Mouse (Mus musculus) neural tube, embryonic 11.5 days (tissue): ENCODE data around the gene Pik3ip1. TPM values are rescaled to one million over a fixed set of nuclear protein-coding genes. Genes with fewer than 3 reads are reported as not detected.

Experiments used
- ATAC-seq: fragments of 200-750 bp; cut with Nextera tagmentation; 2 replicates; pipeline ENCODE4 v1.8.0; 2017; ENCODE audit warnings: moderate number of reproducible peaks, mild to moderate bottlenecking, moderate TSS enrichment, moderate library complexity; ENCODE audit not compliant: insufficient read depth, low FRiP score, low TSS enrichment
- DNase-seq: peaks from one replicate; pipeline ENCODE4 v3.0.0-alpha.2; 2015; ENCODE audit warnings: low spot score
- H3K27ac ChIP-seq: fragments of 300-500 bp; sonication (generic); 2 replicates; pipeline ENCODE4 v1.5.1; 2014; ENCODE audit warnings: low read depth, mild to moderate bottlenecking, low read length
- H3K27me3 ChIP-seq: fragments of 300-500 bp; sonication (generic); 2 replicates; pipeline ENCODE4 v1.6.1; 2014; ENCODE audit warnings: mild to moderate bottlenecking, low read length, mixed read lengths; ENCODE audit not compliant: control insufficient read depth, insufficient read depth
- H3K36me3 ChIP-seq: fragments of 300-500 bp; sonication (generic); 2 replicates; pipeline ENCODE4 v1.6.1; 2014; ENCODE audit warnings: mild to moderate bottlenecking, low read length, moderate library complexity, mixed read lengths; ENCODE audit not compliant: control insufficient read depth, insufficient read depth
- H3K4me1 ChIP-seq: fragments of 300-500 bp; sonication (generic); 2 replicates; pipeline ENCODE4 v1.6.1; 2014; ENCODE audit warnings: low read length, mixed read lengths; ENCODE audit not compliant: control insufficient read depth, insufficient read depth
- H3K4me2 ChIP-seq: fragments of 300-500 bp; sonication (generic); 2 replicates; pipeline ENCODE4 v1.6.1; 2014; ENCODE audit warnings: low read depth, mild to moderate bottlenecking, moderate library complexity
- H3K4me3 ChIP-seq: fragments of 300-500 bp; sonication (generic); 2 replicates; pipeline ENCODE4 v1.5.1; 2014; ENCODE audit warnings: low read depth, low read length
- H3K9ac ChIP-seq: fragments of 300-500 bp; sonication (generic); 2 replicates; pipeline ENCODE4 v1.6.1; 2014; ENCODE audit warnings: mild to moderate bottlenecking, low read length
- H3K9me3 ChIP-seq: fragments of 300-500 bp; sonication (generic); 2 replicates; pipeline ENCODE4 v1.6.1; 2016; ENCODE audit warnings: low read length; ENCODE audit not compliant: control insufficient read depth
- WGBS: fragments of 180-500 bp; shearing (Covaris S2); extraction: QIAGEN DNeasy Blood & Tissue Kit; methylation state at CpG from one replicate; pipeline ENCODE4 v1.1.7; 2014; 5-methylcytosine and 5-hydroxymethylcytosine counted together
- polyA plus RNA-seq: library from polyadenylated mRNA; unstranded; fragments of >200 nt; fragmentation: Nextera tagmentation; extraction: Ambion mirVana; gene quantifications from 2 replicates; pipeline ENCODE4 v1.2.1, GENCODE M21; 2014

The Pik3ip1 gene
- polyA plus RNA-seq, result 9.3 and 15.7 TPM in 2 replicates

- DNase-seq (no peak), ATAC-seq (no peak)
- Histone ChIP-seq H3K4me1 (no peaks in the 10 kb centered on the region; the same call in 1 of the 2 replicates), H3K4me2 (peak within 1 kb of the TSS; percentile 92), H3K36me3 (no peaks in the 10 kb centered on the region), H3K4me3 (peak within 1 kb of the TSS; percentile 38), H3K9ac (peak within 1 kb of the TSS; percentile 60), H3K27me3 (no peaks in the 10 kb centered on the region), H3K9me3 (no peaks in the 10 kb centered on the region), H3K27ac (no peak within 1 kb of the TSS)
These were observed at the start of gene Pik3ip1 for GRCm38 (mm10) chr11:3329891-3330451. Gene Pik3ip1 (plus strand): TSS chr11:3330401.

GRCm38 (mm10) chr11:3282887-3283286, 47.3 kb upstream of the Pik3ip1 start:
- ATAC-seq, result no peak
- H3K27me3 ChIP-seq, result no peaks in the 10 kb centered on the region
- 81% methylated on average over 6 of the region's 6 CpGs for WGBS
- H3K27ac ChIP-seq, result no peak overlapping the region
- H3K4me2 ChIP-seq, result no peak overlapping the region
- no peaks in the 10 kb centered on the region for H3K36me3 ChIP-seq
- H3K9me3 ChIP-seq, result no peaks in the 10 kb centered on the region
- no peaks in the 10 kb centered on the region; the same call in 1 of the 2 replicates for H3K4me1 ChIP-seq
- no peak overlapping the region for H3K4me3 ChIP-seq
- H3K9ac ChIP-seq, result no peak overlapping the region
- DNase-seq, result no peak

GRCm38 (mm10) chr11:3283645-3284044, 46.6 kb upstream of the Pik3ip1 start:
- 91% methylated on average over 6 of the region's 6 CpGs for WGBS

GRCm38 (mm10) chr11:3285940-3286339, 44.3 kb upstream of the Pik3ip1 start:
- ATAC-seq, result no peak

More at GRCm38 (mm10) chr11:3283645-3284044, 46.6 kb upstream of the Pik3ip1 start:
- ATAC-seq, result no peak
- Histone ChIP-seq H3K27me3 (no peaks in the 10 kb centered on the region), H3K4me2 (no peak overlapping the region), H3K36me3 (no peaks in the 10 kb centered on the region), H3K4me3 (no peak overlapping the region), H3K9ac (no peak overlapping the region), H3K9me3 (no peaks in the 10 kb centered on the region), H3K4me1 (no peaks in the 10 kb centered on the region; the same call in 1 of the 2 replicates), H3K27ac (no peak overlapping the region)
- DNase-seq, result no peak

GRCm38 (mm10) chr11:3287131-3287530, 43.1 kb upstream of the Pik3ip1 start:
- Histone ChIP-seq H3K4me3 (no peak overlapping the region), H3K27ac (no peak overlapping the region), H3K27me3 (no peaks in the 10 kb centered on the region), H3K4me1 (no peaks in the 10 kb centered on the region; the same call in 1 of the 2 replicates), H3K36me3 (no peaks in the 10 kb centered on the region), H3K9ac (no peak overlapping the region), H3K4me2 (no peak overlapping the region), H3K9me3 (no peaks in the 10 kb centered on the region)
- ATAC-seq (no peak), DNase-seq (no peak)
- 50% methylated on average over 6 of the region's 6 CpGs for WGBS

More at GRCm38 (mm10) chr11:3285940-3286339, 44.3 kb upstream of the Pik3ip1 start:
- no peak overlapping the region for H3K4me3 ChIP-seq
- DNase-seq, result no peak
- WGBS, result 83% methylated on average over 3 of the region's 3 CpGs
- H3K27ac ChIP-seq, result no peak overlapping the region
- no peak overlapping the region for H3K9ac ChIP-seq
- no peaks in the 10 kb centered on the region for H3K27me3 ChIP-seq
- H3K4me1 ChIP-seq, result no peaks in the 10 kb centered on the region; the same call in 1 of the 2 replicates
- H3K9me3 ChIP-seq, result no peaks in the 10 kb centered on the region
- no peaks in the 10 kb centered on the region for H3K36me3 ChIP-seq
- H3K4me2 ChIP-seq, result no peak overlapping the region

GRCm38 (mm10) chr11:3287921-3288320, 42.3 kb upstream of the Pik3ip1 start:
- no peaks in the 10 kb centered on the region for H3K9me3 ChIP-seq
- 67% methylated on average over 5 of the region's 5 CpGs for WGBS
- H3K4me3 ChIP-seq, result 0 out of 2 replicates have a peak overlapping the region, but pooled peaks have one; percentile 92
- no peak overlapping the region for H3K9ac ChIP-seq
- peak overlapping the region; percentile 100 for H3K4me2 ChIP-seq
- no peaks in the 10 kb centered on the region; the same call in 1 of the 2 replicates for H3K4me1 ChIP-seq
- no peaks in the 10 kb centered on the region for H3K27me3 ChIP-seq
- no peak overlapping the region for H3K27ac ChIP-seq
- no peak for DNase-seq
- no peak for ATAC-seq
- H3K36me3 ChIP-seq, result no peaks in the 10 kb centered on the region

- Histone ChIP-seq H3K27me3 (no peaks in the 10 kb centered on the region), H3K4me1 (peaks cover 6% of the 10 kb centered on the region), H3K36me3 (peaks cover 3% of the 10 kb centered on the region; the same call in 1 of the 2 replicates), H3K4me3 (peak within 1 kb of the TSS; percentile 92), H3K9me3 (no peaks in the 10 kb centered on the region), H3K4me2 (peak within 1 kb of the TSS; percentile 100), H3K9ac (peak within 1 kb of the TSS; percentile 99), H3K27ac (peak within 1 kb of the TSS; percentile 100)
- under 1% methylated on average over 41 of the region's 41 CpGs for WGBS
- ATAC-seq (peak; percentile 25), DNase-seq (peak; percentile 82)
These were observed 41.5 kb upstream of the Pik3ip1 start, which contains the start of gene Patz1 for GRCm38 (mm10) chr11:3288521-3289301. Gene Patz1 (plus strand): TSS chr11:3288874.

- DNase-seq (peak; percentile 93), ATAC-seq (peak; percentile 76)
- H3K4me2 ChIP-seq, result peak overlapping the region; percentile 100
- H3K27ac ChIP-seq, result peak overlapping the region; percentile 100
- peaks cover 7% of the 10 kb centered on the region for H3K36me3 ChIP-seq
- peak overlapping the region; percentile 92 for H3K4me3 ChIP-seq
- peaks cover 13% of the 10 kb centered on the region for H3K4me1 ChIP-seq
- no peaks in the 10 kb centered on the region for H3K27me3 ChIP-seq
- H3K9me3 ChIP-seq, result no peaks in the 10 kb centered on the region
- 2% methylated on average over 24 of the region's 40 CpGs for WGBS
- peak overlapping the region; percentile 99 for H3K9ac ChIP-seq
These were observed 40.8 kb upstream of the Pik3ip1 start for GRCm38 (mm10) chr11:3289302-3289802.
